Mouse (Mus musculus) heart, embryonic 14.5 days (tissue): ENCODE results near the gene Stx1a. TPM values are rescaled to one million over a fixed set of nuclear protein-coding genes. Genes with fewer than 3 reads are reported as not detected.

Experiments
- ATAC-seq: fragments of 200-750 bp; cut with Nextera tagmentation; 2 replicates; pipeline ENCODE4 v1.8.0; 2017; ENCODE audit warnings: low read depth, moderate TSS enrichment; ENCODE audit not compliant: insufficient number of reproducible peaks, insufficient read depth, low FRiP score
- H3K27ac ChIP-seq, 2 experiments: fragments of 200-500 bp in 1 of 2; fragments of 300-500 bp in 1 of 2; sonication (generic) in 1 of 2; replicated peaks in 1 of 2; 2 replicates each; pipeline ENCODE4 v1.5.1; 2012 to 2014; ENCODE audit warnings: low read depth in 2 of 2, low read length in 2 of 2, control low read depth in 1 of 2, mild to moderate bottlenecking in 1 of 2, mixed read lengths in 1 of 2; ENCODE audit not compliant: control insufficient read depth in 1 of 2, insufficient read depth in 1 of 2
- H3K27me3 ChIP-seq: fragments of 300-500 bp; sonication (generic); 2 replicates; pipeline ENCODE4 v1.6.1; 2014; ENCODE audit warnings: mild to moderate bottlenecking, low read length, control low read depth; ENCODE audit not compliant: control insufficient read depth, insufficient read depth
- H3K36me3 ChIP-seq: fragments of 300-500 bp; sonication (generic); 2 replicates; pipeline ENCODE4 v1.6.1; 2014; ENCODE audit warnings: mild to moderate bottlenecking, control low read depth, low read length, mixed read lengths; ENCODE audit not compliant: control insufficient read depth, insufficient read depth
- H3K4me1 ChIP-seq, 2 experiments: fragments of 200-500 bp in 1 of 2; fragments of 300-500 bp in 1 of 2; sonication (generic) in 1 of 2; 2 replicates each; pipeline ENCODE4 v1.6.1; 2012 to 2014; ENCODE audit warnings: low read length in 2 of 2, control low read depth in 1 of 2, mixed read lengths in 1 of 2; ENCODE audit not compliant: control insufficient read depth in 2 of 2, insufficient read depth in 2 of 2
- H3K4me2 ChIP-seq: fragments of 300-500 bp; sonication (generic); 2 replicates; pipeline ENCODE4 v1.6.1; 2014; ENCODE audit warnings: mild to moderate bottlenecking, low read length
- H3K4me3 ChIP-seq, 2 experiments: fragments of 200-500 bp in 1 of 2; fragments of 300-500 bp in 1 of 2; sonication (generic) in 1 of 2; 2 replicates each; pipeline ENCODE4 v1.5.1; 2012 to 2014; ENCODE audit warnings: low read length in 2 of 2, mild to moderate bottlenecking in 2 of 2, control low read depth in 1 of 2, low read depth in 1 of 2, moderate library complexity in 1 of 2; ENCODE audit not compliant: control insufficient read depth in 1 of 2, insufficient read depth in 1 of 2
- H3K9ac ChIP-seq: fragments of 300-500 bp; sonication (generic); 2 replicates; pipeline ENCODE4 v1.6.1; 2014; ENCODE audit warnings: mild to moderate bottlenecking, low read length
- H3K9me3 ChIP-seq: fragments of 300-500 bp; sonication (generic); 2 replicates; pipeline ENCODE4 v1.6.1; 2016; ENCODE audit warnings: low read length, control low read depth; ENCODE audit not compliant: control insufficient read depth
- WGBS: fragments of 180-500 bp; shearing (Covaris S2); extraction: QIAGEN DNeasy Blood & Tissue Kit; methylation state at CpG from one replicate; pipeline ENCODE4 v1.1.7; 2014; 5-methylcytosine and 5-hydroxymethylcytosine counted together
- polyA plus RNA-seq: library from polyadenylated mRNA; unstranded; fragments of >200 nt; fragmentation: Nextera tagmentation; extraction: Ambion mirVana; gene quantifications from 2 replicates; pipeline ENCODE4 v1.2.1, GENCODE M21; 2014

Stx1a gene
- polyA plus RNA-seq, result 5.4 and 6.4 TPM in 2 replicates

GRCm38 (mm10) chr5:135023344-135024173 is at the start of gene Stx1a:
Stx1a (plus strand) TSS chr5:135023482.
- Histone ChIP-seq H3K27me3 (no peaks in the 10 kb centered on the region), H3K4me1 (peaks cover 27 to 41% of the 10 kb centered on the region in 2 experiments)
- WGBS, result under 1% methylated on average over 61 of the region's 61 CpGs

GRCm38 (mm10) chr5:134973526-134973925 is 49.8 kb upstream of the Stx1a start:
- peaks cover 0 to 4% of the 10 kb centered on the region in 2 experiments; a peak in 1 of 4 replicates for H3K4me1 ChIP-seq
- WGBS, result 84% methylated on average over 7 of the region's 7 CpGs
- H3K4me3 ChIP-seq, result no peak overlapping the region
- no peak overlapping the region for H3K27ac ChIP-seq
- ATAC-seq, result no peak
- H3K9ac ChIP-seq, result no peak overlapping the region
- no peak overlapping the region for H3K4me2 ChIP-seq
- no peaks in the 10 kb centered on the region for H3K27me3 ChIP-seq
- H3K9me3 ChIP-seq, result no peaks in the 10 kb centered on the region
- no peaks in the 10 kb centered on the region for H3K36me3 ChIP-seq

More at GRCm38 (mm10) chr5:135023344-135024173, at the start of gene Stx1a:
- ATAC-seq, result peak; percentile 84
- peak within 1 kb of the TSS; percentile 94 for H3K4me2 ChIP-seq
- no peaks in the 10 kb centered on the region for H3K36me3 ChIP-seq
- peak within 1 kb of the TSS; percentile 33 to 85; a peak in 3 of 4 replicates for H3K27ac ChIP-seq
- H3K4me3 ChIP-seq, result peak within 1 kb of the TSS; percentile 67 to 69
- no peaks in the 10 kb centered on the region for H3K9me3 ChIP-seq
- H3K9ac ChIP-seq, result peak within 1 kb of the TSS; percentile 83

GRCm38 (mm10) chr5:134974294-134974693 is 49.0 kb upstream of the Stx1a start:
- Histone ChIP-seq H3K4me2 (peak overlapping the region; percentile 16; the same call in 1 of the 2 replicates), H3K27ac (peak overlapping the region in 1 of 2 experiments; percentile 17; a peak in 1 of 4 replicates), H3K27me3 (no peaks in the 10 kb centered on the region), H3K4me1 (peaks cover 0 to 4% of the 10 kb centered on the region in 2 experiments; a peak in 1 of 4 replicates), H3K36me3 (no peaks in the 10 kb centered on the region), H3K4me3 (no peak overlapping the region), H3K9ac (no peak overlapping the region), H3K9me3 (no peaks in the 10 kb centered on the region)
- 6% methylated on average over 7 of the region's 7 CpGs for WGBS
- ATAC-seq, result no peak

- WGBS, result 45% methylated on average over 2 of the region's 2 CpGs
- Histone ChIP-seq H3K9me3 (no peaks in the 10 kb centered on the region), H3K4me3 (no peak overlapping the region), H3K9ac (no peak overlapping the region), H3K4me2 (0 out of 2 replicates have a peak overlapping the region, but pooled peaks have one; percentile 16), H3K27me3 (no peaks in the 10 kb centered on the region), H3K27ac (no peak overlapping the region), H3K4me1 (peaks cover 0 to 4% of the 10 kb centered on the region in 2 experiments; a peak in 1 of 4 replicates), H3K36me3 (no peaks in the 10 kb centered on the region)
- no peak for ATAC-seq
These were observed 48.4 kb upstream of the Stx1a start for GRCm38 (mm10) chr5:134974921-134975320.

- no peak overlapping the region for H3K4me3 ChIP-seq
These were observed 47.1 kb upstream of the Stx1a start for GRCm38 (mm10) chr5:134976164-134976563.

GRCm38 (mm10) chr5:134976577-134977250 is 46.6 kb upstream of the Stx1a start:
- Histone ChIP-seq H3K4me1 (peaks cover 0 to 4% of the 10 kb centered on the region in 2 experiments; a peak in 1 of 4 replicates), H3K27me3 (no peaks in the 10 kb centered on the region), H3K4me3 (no peak overlapping the region), H3K4me2 (no peak overlapping the region), H3K27ac (no peak overlapping the region), H3K9me3 (no peaks in the 10 kb centered on the region), H3K36me3 (no peaks in the 10 kb centered on the region), H3K9ac (no peak overlapping the region)
- no peak for ATAC-seq
- 68% methylated on average over 14 of the region's 14 CpGs for WGBS

More at GRCm38 (mm10) chr5:134976164-134976563, 47.1 kb upstream of the Stx1a start:
- no peak overlapping the region for H3K27ac ChIP-seq
- no peaks in the 10 kb centered on the region for H3K27me3 ChIP-seq
- H3K9ac ChIP-seq, result no peak overlapping the region
- ATAC-seq, result no peak
- no peaks in the 10 kb centered on the region for H3K9me3 ChIP-seq
- H3K36me3 ChIP-seq, result no peaks in the 10 kb centered on the region
- peaks cover 0 to 4% of the 10 kb centered on the region in 2 experiments; a peak in 1 of 4 replicates for H3K4me1 ChIP-seq
- H3K4me2 ChIP-seq, result no peak overlapping the region
- 80% methylated on average over 2 of the region's 2 CpGs for WGBS

- H3K9me3 ChIP-seq, result no peaks in the 10 kb centered on the region
- peaks cover 0 to 4% of the 10 kb centered on the region in 2 experiments; a peak in 1 of 4 replicates for H3K4me1 ChIP-seq
- H3K4me3 ChIP-seq, result no peak overlapping the region
- H3K36me3 ChIP-seq, result no peaks in the 10 kb centered on the region
- no peak for ATAC-seq
- no peak overlapping the region for H3K27ac ChIP-seq
- WGBS, result 45% methylated on average over 4 of the region's 4 CpGs
- H3K4me2 ChIP-seq, result no peak overlapping the region
- no peaks in the 10 kb centered on the region for H3K27me3 ChIP-seq
- H3K9ac ChIP-seq, result no peak overlapping the region
These were observed 45.4 kb upstream of the Stx1a start for GRCm38 (mm10) chr5:134977837-134978236.
